Mouse (Mus musculus) naive thymus-derived CD4-positive, alpha-beta T cell, adult 2 months (primary cell): ENCODE results near the gene Rab6a.

Experiments
- DNase-seq: peaks from one replicate; pipeline ENCODE4 v3.0.0-alpha.2; 2011; ENCODE audit warnings: low read depth

The Rab6a gene

DNA sequence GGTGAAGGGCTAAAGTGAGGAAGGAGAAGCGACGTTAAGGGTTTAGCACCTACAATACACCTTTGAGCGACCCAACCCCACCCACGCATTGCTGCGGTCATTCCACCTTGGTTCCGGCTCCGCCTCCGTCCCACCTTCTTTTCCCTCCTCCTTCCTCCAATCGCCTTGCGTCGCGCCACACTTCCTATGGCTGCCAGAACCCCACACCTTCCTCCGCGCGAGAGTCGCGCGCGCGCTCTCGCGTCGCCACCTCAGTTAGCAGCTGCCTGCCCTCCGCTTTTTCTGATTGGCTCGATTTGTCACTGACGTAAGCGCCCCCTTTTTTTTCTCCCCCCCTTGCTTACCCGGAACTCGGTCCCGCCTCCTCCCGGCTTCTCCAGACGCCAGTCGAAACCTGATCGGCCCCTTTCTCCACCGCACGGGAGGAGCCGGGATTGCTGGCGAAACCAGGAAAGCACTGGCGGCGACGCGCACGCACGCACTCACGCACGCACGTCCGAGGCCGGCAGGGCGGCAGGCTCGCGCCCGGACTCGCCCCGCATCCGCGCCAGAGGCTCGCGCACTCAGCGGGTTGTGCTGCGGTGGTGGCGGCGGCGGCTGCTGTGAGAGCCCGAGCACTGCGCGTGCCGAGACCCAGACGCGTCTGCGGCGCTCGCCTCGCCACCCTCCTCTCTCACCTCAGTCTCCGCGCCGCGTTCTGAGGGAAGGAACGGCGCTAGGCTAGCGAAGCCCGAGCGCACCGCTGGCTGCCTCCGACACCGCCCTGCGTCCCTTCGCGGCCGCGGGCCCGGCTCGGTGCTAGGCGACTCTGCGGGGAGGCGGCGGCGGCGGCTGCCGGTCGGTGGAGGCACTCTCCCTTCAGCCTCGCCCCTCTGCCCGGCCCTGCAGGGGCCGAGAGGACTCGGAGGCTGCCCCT lies at the start of gene Rab6a:
Rab6a (plus strand) TSS at position 197 of the 916 bp plus-strand sequence.
- DNase-seq = peak; percentile 97

DNA sequence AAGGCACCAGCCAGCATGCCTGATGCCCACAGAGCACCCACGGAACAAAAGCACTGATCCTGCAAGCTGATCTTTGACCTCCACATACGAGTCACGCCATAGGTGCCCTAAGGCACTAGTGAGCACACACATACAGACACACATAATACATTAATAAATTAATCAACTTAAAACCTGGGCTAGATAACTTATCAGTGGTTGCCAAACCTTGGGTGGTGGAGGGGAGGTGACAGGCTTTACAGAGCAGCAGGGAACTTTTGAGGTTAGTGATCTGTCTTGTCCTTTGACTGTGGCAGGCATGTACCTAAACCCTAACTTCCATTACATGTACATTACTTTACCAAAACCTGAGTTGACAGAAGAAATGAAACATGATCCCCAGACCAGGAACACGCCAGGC lies 47.9 kb upstream of the Rab6a start:
- no peak for DNase-seq

DNA sequence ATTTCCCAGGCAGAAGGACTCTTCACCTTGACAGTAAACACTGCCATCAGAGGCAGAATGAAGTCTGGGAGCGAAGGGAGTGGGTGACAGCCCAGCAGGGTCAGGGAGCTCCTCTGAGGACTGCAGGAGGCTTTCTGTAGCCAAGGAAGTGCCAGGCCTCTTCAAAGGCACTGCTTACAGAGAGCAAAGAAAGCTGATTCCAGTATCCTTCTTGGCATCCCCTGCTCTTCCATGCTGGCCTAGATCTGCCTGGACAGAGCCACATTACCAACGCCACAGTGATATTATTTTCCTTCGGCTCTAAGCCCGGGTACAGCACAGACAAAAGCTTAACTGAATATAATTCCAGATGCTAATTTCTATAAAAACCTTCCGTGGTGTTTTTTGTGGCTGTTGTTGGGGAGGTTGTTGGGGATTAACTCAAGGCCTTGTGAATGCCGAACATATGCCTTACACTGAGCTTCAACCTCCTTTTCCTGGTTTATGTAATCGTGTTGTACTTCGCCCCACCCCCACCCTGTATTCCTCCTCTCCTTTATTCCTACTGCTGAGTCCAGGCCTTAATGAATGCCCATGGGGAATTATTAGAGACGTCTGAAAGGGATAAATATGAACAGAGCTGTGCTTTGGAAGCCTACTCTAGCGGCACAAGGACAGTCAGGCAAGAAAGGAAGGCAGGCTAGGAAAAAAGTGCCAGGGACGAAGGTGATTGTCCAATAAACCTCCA lies 45.2 kb upstream of the Rab6a start:
- DNase-seq = no peak

DNA sequence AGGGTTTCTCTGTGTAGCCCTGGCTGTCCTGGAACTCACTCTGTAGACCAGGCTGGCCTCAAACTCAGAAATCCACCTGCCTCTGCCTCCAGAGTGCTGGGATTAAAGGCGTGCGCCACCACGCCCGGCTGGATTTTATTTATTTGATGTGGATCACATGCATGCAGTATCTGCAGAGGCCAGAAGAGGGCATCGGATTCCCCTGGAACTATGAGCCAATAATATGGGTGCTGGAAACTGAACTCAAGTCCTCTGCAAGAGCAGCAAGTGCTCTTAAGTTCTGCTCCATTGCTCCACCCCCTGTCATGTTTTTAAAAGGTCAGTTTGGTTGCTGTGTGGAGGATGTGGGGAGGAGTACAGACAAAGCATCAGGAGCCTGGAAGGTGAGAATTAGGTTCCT lies 40.0 kb upstream of the Rab6a start:
- peak; percentile 38 for DNase-seq

DNA sequence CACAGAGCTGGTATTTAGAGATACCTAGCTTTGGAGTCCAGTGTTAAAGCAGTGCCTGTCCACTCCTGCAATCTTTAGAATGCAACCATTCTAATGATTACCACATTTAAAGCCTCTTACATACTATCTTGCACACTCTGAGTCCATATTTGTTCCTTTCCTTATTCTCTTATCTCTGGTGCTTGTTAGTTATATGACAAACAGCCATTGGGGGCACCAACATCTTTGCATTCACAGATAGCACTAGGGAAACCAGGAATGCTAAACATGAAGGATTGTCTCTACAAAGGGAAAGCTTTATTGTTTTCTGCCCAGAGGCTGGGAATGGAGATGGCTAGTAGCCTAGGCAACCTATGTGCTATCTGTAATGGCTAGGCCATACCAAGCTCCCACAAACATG lies 37.3 kb upstream of the Rab6a start:
- no peak for DNase-seq

DNA sequence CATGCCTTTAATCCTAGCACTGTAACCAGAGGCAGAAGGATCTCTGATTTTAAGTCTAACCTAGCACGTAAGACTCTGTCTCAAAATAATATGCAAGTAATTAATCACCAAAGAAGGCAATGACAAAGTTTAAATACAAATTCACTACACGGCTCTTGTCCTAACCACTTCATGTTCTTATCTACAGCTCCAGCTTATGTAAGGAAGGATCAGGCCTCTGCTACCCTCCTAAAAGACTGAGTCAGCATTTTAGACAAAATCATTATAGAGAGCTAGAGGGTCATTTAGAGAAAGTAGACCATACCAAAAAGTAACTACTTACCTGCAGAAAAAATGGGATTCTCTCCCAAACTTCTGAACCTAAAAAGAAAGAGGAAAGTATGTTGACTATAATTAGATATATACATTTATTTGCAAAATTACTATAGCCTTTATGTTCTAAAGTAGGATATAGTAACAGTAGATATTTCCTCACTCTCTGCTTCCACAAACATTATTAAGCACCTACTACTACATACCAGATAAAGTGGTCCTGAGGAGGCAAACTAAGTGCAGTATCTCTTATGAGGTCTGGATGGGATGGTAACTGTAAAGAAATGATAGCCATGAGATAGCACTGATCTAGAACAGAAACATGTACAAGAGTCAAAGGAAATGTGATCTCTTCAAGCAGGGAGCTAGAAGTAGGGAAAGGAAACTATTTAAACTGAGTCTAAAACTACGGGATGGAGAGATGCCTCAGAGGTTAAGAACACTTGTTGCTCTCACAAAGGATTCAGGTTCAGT lies 36.1 kb upstream of the Rab6a start:
- DNase-seq = no peak

DNA sequence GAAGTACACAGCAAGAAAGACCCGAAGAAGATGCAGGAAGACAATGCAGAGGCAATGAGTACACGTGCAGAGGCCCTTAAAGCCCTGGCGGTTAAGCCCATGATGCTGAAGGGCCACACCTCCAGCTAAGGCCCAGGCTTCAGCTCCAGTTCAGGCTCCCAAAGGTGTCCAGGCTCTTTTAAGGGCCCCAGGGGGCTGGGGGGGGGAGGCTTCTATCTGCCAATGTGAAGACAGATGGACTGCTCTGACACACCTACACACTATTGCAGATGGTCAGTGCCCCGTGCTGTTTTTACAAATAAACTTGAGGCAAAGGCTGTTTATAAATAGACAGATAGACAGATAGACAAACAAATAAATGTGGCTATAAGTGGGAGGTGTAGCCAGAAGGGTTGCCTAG lies 35.1 kb upstream of the Rab6a start:
- DNase-seq = no peak

DNA sequence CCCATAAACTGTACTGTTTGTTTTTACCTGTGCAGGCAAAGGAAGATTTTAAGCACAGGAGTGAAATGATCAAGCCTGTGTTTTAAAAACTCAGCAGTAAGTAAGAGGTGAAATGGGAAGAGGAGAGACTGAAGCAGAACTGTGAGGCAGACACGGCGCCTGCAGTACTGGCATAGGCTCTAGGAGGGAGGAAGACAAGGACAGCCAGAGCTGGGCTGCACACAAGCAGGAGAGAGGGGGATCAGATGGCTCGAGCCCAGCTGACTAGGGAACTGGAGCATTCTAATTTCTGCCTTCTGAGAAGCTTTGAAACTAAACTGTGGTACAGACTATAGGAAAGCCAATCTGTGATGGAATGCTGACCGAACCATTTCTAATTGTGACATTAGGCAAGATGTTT lies 34.5 kb upstream of the Rab6a start:
- no peak for DNase-seq

DNA sequence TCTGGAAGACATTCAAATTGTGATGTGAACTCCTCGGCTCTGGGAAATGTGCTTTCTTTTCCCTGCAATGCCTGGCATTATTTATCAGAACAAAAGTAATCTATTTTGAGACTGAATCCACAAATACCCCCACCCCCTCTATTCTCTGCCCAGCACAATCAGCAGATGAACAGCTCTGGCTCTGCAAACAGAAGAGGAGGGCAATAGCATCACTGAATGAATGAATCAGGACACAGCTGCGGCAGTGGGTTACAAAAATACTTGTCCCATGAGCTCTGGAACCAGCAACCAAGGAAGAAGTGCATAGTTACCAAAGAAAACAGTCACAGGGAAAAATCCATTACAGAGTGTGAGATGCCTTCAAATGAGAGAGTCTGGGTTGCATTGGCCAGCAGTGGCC lies 28.4 kb upstream of the Rab6a start:
- DNase-seq = no peak

DNA sequence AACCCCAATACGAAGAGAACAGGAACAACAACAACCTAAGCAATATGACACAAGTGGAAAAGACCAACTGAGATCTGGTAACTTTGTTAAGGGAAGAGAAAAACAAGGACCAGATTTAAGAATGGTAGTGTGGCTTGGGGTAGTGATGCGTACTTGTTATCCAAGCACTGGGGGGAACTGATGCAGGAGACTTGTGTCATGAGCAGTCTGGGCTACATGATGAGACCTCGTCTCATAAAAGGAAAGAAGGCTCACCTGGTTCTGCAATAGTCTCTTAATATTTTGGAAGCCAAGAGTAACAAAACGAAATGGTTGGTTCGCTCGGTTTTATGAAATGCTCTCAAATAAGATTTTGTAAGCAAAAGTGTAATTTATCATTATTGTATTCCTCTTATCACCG lies 25.0 kb upstream of the Rab6a start:
- no peak for DNase-seq

DNA sequence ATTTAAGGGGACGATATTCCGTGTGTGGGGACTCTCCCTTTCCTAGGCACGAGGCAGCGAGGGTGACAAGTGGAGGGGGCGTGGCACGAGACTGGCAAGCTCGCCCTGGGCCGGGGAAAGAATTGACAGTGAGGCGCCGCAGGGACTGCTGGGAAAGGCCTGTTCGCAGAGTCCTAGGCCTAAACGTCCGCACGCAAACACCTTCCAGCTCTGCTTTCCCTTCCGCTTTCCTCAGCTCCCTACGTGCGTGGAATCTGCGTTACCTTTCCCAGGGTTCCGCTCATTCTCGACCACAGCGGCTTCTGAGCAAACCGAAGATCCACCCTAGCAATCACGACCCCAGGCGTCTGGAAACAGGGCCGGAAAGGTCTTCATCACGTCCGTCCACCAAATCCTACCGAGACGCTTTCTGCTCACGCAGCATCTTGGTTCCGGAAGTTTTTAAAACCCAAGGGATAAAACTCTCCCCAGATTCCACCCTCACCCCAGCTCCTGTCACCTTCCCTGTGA lies 24.4 kb upstream of the Rab6a start:
- peak; percentile 93 for DNase-seq

DNA sequence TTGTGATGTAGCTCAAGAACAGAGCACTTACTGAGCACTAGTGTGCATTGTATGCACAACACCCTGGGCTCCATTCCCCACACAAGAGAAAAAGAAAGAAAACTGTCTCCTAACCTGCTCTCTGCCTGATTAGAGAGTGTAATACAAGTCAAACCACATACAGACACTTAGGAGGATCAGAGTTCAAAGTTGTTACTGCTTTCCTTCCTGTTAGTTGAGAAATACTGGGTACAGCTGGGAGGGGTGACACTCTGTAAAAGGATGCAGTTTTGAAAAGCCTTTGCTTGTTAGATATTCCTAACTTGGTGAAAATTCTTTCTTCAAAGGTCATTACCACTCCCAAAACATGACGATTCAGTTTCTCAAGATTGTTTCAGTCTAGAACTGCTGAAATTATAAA lies 17.4 kb upstream of the Rab6a start:
- DNase-seq = peak; percentile 57

DNA sequence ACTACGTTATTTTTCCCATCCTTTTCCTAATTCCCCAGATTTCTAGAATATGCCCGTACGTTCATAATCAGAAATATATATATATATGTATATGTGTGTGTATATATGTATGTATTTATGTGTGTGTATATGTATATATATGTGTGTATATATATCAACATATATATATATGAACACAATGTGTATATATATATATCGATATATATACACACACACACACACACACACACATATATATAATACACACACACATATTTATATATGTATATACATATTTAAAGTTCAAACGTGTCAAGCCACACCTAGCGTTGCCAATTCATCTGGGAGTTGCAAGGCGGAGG lies 16.7 kb upstream of the Rab6a start:
- DNase-seq = no peak

DNA sequence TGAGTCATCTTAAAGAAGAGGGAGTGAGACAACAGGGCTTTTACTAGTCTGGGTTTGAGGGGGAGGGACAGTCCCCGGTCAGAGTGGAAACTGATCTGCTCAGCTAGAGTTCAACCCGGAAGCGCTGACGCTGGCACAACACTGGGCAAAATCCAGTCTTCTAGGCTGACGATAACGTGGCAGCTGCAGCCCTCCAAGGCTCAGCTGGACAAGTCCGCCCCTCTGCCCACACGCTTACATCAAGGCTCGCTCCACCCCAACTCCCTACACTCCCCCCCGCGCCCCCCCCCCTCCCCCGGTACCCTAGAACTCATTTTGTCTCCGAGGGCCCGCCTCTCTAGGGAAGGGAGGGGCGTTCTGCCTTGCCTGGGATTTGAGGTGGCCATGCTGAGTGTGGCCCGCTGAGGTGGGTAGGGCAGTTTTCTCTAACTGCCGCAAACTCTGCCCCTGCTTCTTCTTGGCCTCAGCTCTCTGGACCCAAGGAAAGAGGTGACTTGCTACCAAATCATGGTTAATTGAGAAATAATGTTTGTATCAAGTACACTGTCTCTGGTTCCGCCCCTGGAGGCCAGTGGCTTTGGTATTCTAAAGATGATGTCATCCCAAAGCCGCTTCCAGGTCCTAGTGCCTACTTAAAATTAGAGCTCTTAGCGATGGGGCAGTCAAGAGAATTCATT lies 16.2 kb upstream of the Rab6a start:
- DNase-seq = peak; percentile 91

DNA sequence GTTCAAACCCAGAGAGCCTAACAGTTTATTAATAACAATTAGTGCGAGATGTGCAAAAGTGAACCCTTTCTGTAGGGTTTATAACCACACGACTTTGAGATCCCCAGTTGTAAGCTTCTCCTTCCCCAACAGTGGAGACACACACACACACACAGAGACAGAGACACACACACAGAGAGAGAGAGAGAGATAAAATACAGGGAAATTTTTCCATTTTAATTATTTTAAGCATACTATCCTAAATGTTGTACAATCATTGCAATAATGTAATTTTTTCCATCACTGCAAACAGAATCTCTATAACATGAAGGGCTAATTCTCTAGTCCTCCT lies 15.7 kb upstream of the Rab6a start:
- no peak for DNase-seq

DNA sequence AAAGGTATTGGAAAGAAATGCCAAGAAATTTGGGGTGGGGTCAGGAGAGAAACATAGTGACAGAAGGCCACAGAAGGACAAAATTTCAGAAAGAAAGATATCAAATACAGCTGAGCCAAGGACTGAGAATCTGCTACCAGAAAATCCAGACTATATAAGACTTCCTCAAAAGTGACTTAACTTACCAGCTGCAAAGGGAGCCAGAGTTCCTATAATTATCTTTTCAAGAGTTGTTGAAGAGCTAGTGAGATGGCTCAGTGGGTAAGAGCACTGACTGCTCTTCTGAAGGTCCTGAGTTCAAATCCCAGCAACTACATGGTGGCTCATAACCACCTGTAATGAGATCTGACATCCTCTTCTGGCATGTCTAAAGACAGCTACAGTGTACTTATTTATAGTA lies 13.9 kb upstream of the Rab6a start:
- DNase-seq = no peak

DNA sequence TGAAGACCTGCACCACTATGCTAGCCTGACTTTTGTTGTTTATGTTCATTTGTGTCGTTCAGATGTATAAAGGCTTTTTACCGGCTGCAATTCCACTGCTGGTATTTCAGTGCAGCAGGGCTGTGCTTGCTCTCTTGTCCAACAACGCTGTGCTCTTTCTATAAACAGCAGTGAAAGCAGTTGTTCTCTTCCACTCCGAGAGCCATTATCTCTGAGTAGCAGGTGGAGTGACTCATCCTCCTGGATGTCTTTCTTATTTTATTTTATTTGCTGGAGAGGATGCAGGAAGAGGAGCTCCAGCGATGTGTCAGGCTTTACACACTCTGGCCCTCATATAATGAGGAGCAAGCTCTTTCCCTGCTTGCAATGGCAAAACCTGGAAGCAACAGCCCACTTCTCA lies 7.0 kb upstream of the Rab6a start:
- no peak for DNase-seq

DNA sequence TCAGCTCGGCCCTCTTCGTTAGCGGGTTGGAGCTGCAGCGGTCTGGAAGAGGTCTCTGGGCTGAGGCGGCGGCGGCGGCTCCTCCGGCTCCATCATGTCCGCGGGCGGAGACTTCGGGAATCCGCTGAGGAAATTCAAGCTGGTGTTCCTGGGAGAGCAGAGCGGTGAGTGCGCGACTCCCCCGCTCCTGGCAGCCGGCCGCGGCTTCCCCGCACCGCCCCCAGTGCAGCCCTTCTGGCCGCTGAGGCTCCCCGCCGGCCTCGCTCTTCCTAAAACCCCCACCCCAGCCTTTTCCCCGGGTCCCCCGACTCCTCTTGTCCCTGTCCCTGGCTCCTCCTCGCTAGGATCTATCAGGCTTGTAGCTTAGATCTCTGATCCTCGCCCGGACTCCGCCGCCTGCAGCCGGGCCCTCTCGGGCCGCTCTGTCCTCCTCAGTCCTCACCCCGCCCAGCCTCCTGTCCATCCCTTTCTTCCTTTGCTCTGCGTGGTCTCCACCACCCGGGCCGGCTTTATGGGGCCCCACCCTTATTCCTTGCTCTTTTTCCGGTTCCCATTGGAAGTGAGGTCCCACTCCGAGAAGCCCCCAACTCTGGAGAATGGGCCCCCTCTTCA lies 1.0 kb downstream of the Rab6a start, which contains the start of gene Mrpl48:
Mrpl48 (minus strand) TSS at position 172 of the 612 bp plus-strand sequence.
- DNase-seq = no peak

DNA sequence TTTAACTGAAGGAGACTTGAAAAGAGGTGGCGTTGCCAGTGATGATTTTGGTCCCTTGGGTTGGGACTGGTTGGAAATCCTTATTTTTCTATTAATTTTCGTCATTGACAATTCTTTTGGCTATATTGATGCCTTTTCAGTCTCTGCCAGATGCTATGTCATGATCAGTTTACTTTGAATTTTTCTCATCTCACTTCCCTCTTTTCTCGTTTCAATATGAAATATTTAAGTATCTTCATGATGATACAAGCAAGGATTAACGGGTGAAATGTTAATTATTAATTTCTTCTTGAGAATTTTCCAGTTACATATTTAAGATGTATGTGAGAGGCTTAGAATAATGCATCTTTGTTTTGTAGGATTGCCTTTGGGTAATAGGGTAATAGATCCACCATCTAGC lies 1.7 kb downstream of the Rab6a start:
- DNase-seq = no peak

DNA sequence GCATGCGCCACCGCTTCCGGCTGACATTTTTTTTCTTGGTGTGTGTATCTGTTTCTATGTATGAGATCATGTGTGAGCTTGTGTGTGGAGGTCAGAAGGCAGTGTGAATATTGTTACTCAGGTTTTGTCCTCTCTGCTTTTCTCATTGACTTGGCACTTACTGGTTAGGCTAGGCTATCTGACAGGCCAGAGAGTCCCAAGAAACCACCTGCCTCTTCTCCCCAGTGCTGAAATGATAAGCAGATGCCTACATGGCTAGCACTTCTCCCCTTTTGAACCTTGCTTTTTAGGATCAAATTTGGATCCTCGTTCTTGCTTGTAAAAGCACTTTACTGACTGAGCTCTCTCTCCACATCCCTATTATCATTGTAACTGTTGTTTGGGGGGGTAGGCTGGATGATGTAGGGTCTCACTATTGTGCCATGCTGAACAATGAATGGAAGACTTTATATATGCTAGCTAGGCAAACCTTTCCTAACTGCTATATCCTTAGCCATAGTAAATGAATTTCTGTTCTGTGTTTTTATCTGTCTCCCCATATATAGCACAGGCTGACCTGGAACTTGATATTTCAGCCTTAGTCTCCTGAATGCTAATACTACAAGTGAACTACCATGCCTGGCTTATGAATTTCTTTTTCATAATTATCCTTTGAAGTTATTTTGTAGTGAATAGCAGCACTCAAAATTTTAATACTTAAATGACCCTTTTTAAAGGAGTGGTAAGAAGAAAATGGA lies 9.1 kb downstream of the Rab6a start:
- no peak for DNase-seq

DNA sequence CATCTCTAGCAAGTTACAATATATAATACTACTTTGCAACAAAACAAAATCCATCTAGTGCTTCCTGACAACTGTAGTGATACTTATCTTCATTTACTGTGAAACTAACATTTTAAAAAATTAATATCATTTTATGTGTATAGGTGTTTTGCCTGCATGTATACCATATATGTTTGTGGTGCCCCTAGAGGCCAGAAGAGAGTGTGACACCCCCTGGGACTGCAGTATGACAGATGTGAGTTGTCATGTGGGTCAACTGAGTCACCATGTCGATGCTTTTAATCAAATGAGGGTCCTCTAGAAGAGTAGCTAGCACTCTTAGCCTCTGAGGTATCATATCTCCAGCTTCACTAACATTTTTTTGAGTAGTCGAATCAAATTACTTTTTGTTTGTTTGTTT lies 15.1 kb downstream of the Rab6a start:
- peak; percentile 54 for DNase-seq
